ENCODE assay signal across 13 mouse cellular contexts in the genomic region with DNA sequence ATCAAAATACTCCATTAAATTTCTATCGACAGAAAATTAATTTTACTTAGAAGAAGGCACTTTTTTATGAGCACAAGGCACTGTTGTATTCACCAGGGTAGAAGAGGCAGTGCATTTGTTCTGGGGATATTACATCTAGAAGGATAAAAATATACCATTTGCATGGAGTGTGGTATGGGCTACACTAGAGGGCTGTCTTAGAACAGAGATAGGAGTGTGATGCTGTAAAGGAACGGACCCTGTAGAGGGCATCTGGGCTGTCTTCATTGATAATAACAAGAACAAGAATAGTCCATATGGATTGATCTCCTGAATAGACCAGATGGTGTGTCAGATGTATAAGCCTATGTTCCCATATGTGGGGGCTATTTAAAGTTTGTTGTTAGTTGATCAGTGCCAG.
"Had no signal": no experiment of that assay in that cellular context is flagged by ENCODE, and none has a peak within 500 bp of the region (broad histone marks: within the 10 kb centered on the region; RNA-seq: fewer than 3 reads in every experiment).

No protein-coding gene starts in this region.

- H3K4me1 ChIP-seq: kidney, embryonic 15.5 days; limb, embryonic 15.5 days; liver, embryonic 13.5 days; lung, embryonic 15.5 days; megakaryocyte, embryonic 14.5 days; midbrain, embryonic 15.5 days had no signal

- H3K27me3 ChIP-seq: kidney, embryonic 15.5 days; limb, embryonic 15.5 days; liver, embryonic 13.5 days; lung, embryonic 15.5 days; megakaryocyte, embryonic 14.5 days; midbrain, embryonic 15.5 days had no signal

- DNase-seq: kidney, postnatal 14 days; layer of hippocampus, postnatal 36 days; liver, embryonic 13.5 days; liver, postnatal 0 days; lung, postnatal 14 days; thymus, postnatal 4 days had no signal

- H3K4me2 ChIP-seq: kidney, embryonic 15.5 days; limb, embryonic 15.5 days; liver, embryonic 13.5 days; lung, embryonic 15.5 days; midbrain, embryonic 15.5 days had no signal

- H3K9ac ChIP-seq: kidney, embryonic 15.5 days; limb, embryonic 15.5 days; liver, embryonic 13.5 days; liver, postnatal 0 days; lung, embryonic 15.5 days; midbrain, embryonic 15.5 days had no signal

- ATAC-seq: liver, postnatal 0 days; midbrain, embryonic 15.5 days had no signal

- H3K9me3 ChIP-seq: kidney, embryonic 15.5 days; limb, embryonic 15.5 days; liver, embryonic 13.5 days; lung, embryonic 15.5 days; megakaryocyte, embryonic 14.5 days; midbrain, embryonic 15.5 days had no signal

- H3K4me3 ChIP-seq: kidney, embryonic 15.5 days; limb, embryonic 15.5 days; liver, embryonic 13.5 days; lung, embryonic 15.5 days; megakaryocyte, embryonic 14.5 days; midbrain, embryonic 15.5 days had no signal

- H3K36me3 ChIP-seq: kidney, embryonic 15.5 days; limb, embryonic 15.5 days; liver, embryonic 13.5 days; lung, embryonic 15.5 days; midbrain, embryonic 15.5 days had no signal

- H3K27ac ChIP-seq: kidney, embryonic 15.5 days; limb, embryonic 15.5 days; liver, embryonic 13.5 days; lung, embryonic 15.5 days; macrophage; midbrain, embryonic 15.5 days; stomach, postnatal 0 days had no signal
